Mouse (Mus musculus) kidney, postnatal 4 days (tissue): ENCODE results near the gene Slc39a11.

Source experiments
- DNase-seq, 2 experiments: peaks; one replicate each; pipeline ENCODE4 v3.0.0; 2021; ENCODE audit warnings: mixed read lengths in 2 of 2

Slc39a11 gene

GRCm38 (mm10) chr11:113327499-113328062 is 322.3 kb downstream of the Slc39a11 start:
- no peak for DNase-seq

- DNase-seq: peak; percentile 87 to 88
Measured at GRCm38 (mm10) chr11:113326387-113327011, 323.4 kb downstream of the Slc39a11 start.

- DNase-seq: no peak
Measured at GRCm38 (mm10) chr11:113321601-113322000, 328.3 kb downstream of the Slc39a11 start.

- no peak for DNase-seq
Measured at GRCm38 (mm10) chr11:113309265-113309951, 340.5 kb downstream of the Slc39a11 start.

GRCm38 (mm10) chr11:113308256-113308941 is 341.5 kb downstream of the Slc39a11 start:
- DNase-seq: no peak

- no peak for DNase-seq
Measured at GRCm38 (mm10) chr11:113303204-113303603, 346.7 kb downstream of the Slc39a11 start.

GRCm38 (mm10) chr11:113299492-113299891 is 350.4 kb downstream of the Slc39a11 start:
- no peak for DNase-seq

GRCm38 (mm10) chr11:113297765-113298164 is 352.1 kb downstream of the Slc39a11 start:
- DNase-seq: peak; percentile 83 to 87

- DNase-seq: no peak
Measured at GRCm38 (mm10) chr11:113296912-113297625, 352.8 kb downstream of the Slc39a11 start.

GRCm38 (mm10) chr11:113296162-113296561 is 353.7 kb downstream of the Slc39a11 start:
- DNase-seq: peak; percentile 92 to 93

- no peak for DNase-seq
Measured at GRCm38 (mm10) chr11:113294518-113294917, 355.4 kb downstream of the Slc39a11 start.

- DNase-seq: peak in 1 of 2 experiments; percentile 46
Measured at GRCm38 (mm10) chr11:113292906-113293614, 356.8 kb downstream of the Slc39a11 start.

- peak; percentile 26 to 53 for DNase-seq
Measured at GRCm38 (mm10) chr11:113291781-113292714, 357.8 kb downstream of the Slc39a11 start.

GRCm38 (mm10) chr11:113290911-113291310 is 359.0 kb downstream of the Slc39a11 start:
- DNase-seq: peak in 1 of 2 experiments; percentile 26

- DNase-seq: peak; percentile 34 to 52
Measured at GRCm38 (mm10) chr11:113284951-113285741, 364.7 kb downstream of the Slc39a11 start.

GRCm38 (mm10) chr11:113283376-113283811 is 366.5 kb downstream of the Slc39a11 start:
- peak; percentile 55 to 61 for DNase-seq

- no peak for DNase-seq
Measured at GRCm38 (mm10) chr11:113278238-113278637, 371.6 kb downstream of the Slc39a11 start.

GRCm38 (mm10) chr11:113277034-113277612 is 372.8 kb downstream of the Slc39a11 start:
- no peak for DNase-seq

GRCm38 (mm10) chr11:113276518-113276917 is 373.4 kb downstream of the Slc39a11 start:
- DNase-seq: no peak
